Mouse (Mus musculus) limb, embryonic 13.5 days (tissue): ENCODE results near the gene Hs6st3. TPM values are rescaled to one million over a fixed set of nuclear protein-coding genes. Genes with fewer than 3 reads are reported as not detected.

Experiments
- ATAC-seq: fragments of 200-750 bp; cut with Nextera tagmentation; 2 replicates; pipeline ENCODE4 v1.8.0; 2017; ENCODE audit warnings: low read depth, moderate number of reproducible peaks, moderate TSS enrichment; ENCODE audit not compliant: low FRiP score
- H3K27ac ChIP-seq: fragments of 300-500 bp; sonication (generic); 2 replicates; pipeline ENCODE4 v1.5.1; 2015; ENCODE audit warnings: inconsistent platforms, mild to moderate bottlenecking, moderate library complexity
- H3K27me3 ChIP-seq: fragments of 300-500 bp; sonication (generic); 2 replicates; pipeline ENCODE4 v1.6.1; 2015; ENCODE audit warnings: mild to moderate bottlenecking, inconsistent platforms
- H3K36me3 ChIP-seq: fragments of 300-500 bp; sonication (generic); 2 replicates; pipeline ENCODE4 v1.6.1; 2015; ENCODE audit warnings: inconsistent platforms, mild to moderate bottlenecking, moderate library complexity
- H3K4me1 ChIP-seq: fragments of 300-500 bp; sonication (generic); 2 replicates; pipeline ENCODE4 v1.6.1; 2015; ENCODE audit warnings: inconsistent platforms
- H3K4me2 ChIP-seq: fragments of 300-500 bp; sonication (generic); replicated peaks from 2 replicates; pipeline ENCODE4 v1.6.1; 2015; ENCODE audit warnings: inconsistent platforms, mild to moderate bottlenecking, moderate library complexity
- H3K4me3 ChIP-seq: fragments of 300-500 bp; sonication (generic); 2 replicates; pipeline ENCODE4 v1.5.1; 2015; ENCODE audit warnings: moderate library complexity, mild to moderate bottlenecking, inconsistent platforms
- H3K9ac ChIP-seq: fragments of 300-500 bp; sonication (generic); 2 replicates; pipeline ENCODE4 v1.6.1; 2015; ENCODE audit warnings: mild to moderate bottlenecking, inconsistent platforms
- H3K9me3 ChIP-seq: fragments of 300-500 bp; sonication (generic); 2 replicates; pipeline ENCODE4 v1.6.1; 2016; ENCODE audit warnings: inconsistent platforms
- WGBS: fragments of 180-500 bp; shearing (Covaris S2); methylation state at CpG from one replicate; pipeline ENCODE4 v1.1.7; 2015; 5-methylcytosine and 5-hydroxymethylcytosine counted together
- polyA plus RNA-seq: library from polyadenylated mRNA; unstranded; fragments of >200 nt; fragmentation: Nextera tagmentation; extraction: Ambion mirVana; gene quantifications from 2 replicates; pipeline ENCODE4 v1.2.1, GENCODE M21; 2015

Hs6st3 gene
- polyA plus RNA-seq, 1 experiment from 2014 or later = 0.24 TPM

GRCm38 (mm10) chr14:119464883-119465282 lies 326.7 kb downstream of the Hs6st3 start:
- H3K36me3 ChIP-seq = no peaks in the 10 kb centered on the region
- WGBS = 98% methylated on average over 1 of the region's 1 CpGs
- ATAC-seq = no peak

GRCm38 (mm10) chr14:119466899-119467588 lies 328.9 kb downstream of the Hs6st3 start:
- WGBS = 58% methylated on average over 5 of the region's 5 CpGs

More at GRCm38 (mm10) chr14:119464883-119465282, 326.7 kb downstream of the Hs6st3 start:
- Histone ChIP-seq H3K4me3 (no peak overlapping the region), H3K9ac (no peak overlapping the region), H3K4me1 (no peaks in the 10 kb centered on the region), H3K27me3 (no peaks in the 10 kb centered on the region), H3K27ac (no peak overlapping the region), H3K4me2 (no peak overlapping the region), H3K9me3 (no peaks in the 10 kb centered on the region)

GRCm38 (mm10) chr14:119476582-119476981 lies 338.4 kb downstream of the Hs6st3 start:
- Histone ChIP-seq H3K4me2 (no peak overlapping the region), H3K27ac (no peak overlapping the region), H3K9ac (no peak overlapping the region), H3K4me1 (no peaks in the 10 kb centered on the region), H3K36me3 (no peaks in the 10 kb centered on the region), H3K9me3 (no peaks in the 10 kb centered on the region), H3K4me3 (no peak overlapping the region), H3K27me3 (no peaks in the 10 kb centered on the region)
- 93% methylated on average over 9 of the region's 9 CpGs for WGBS
- ATAC-seq = no peak

More at GRCm38 (mm10) chr14:119466899-119467588, 328.9 kb downstream of the Hs6st3 start:
- no peaks in the 10 kb centered on the region for H3K36me3 ChIP-seq
- no peak for ATAC-seq
- no peak overlapping the region for H3K4me3 ChIP-seq
- H3K9ac ChIP-seq = no peak overlapping the region
- H3K4me2 ChIP-seq = no peak overlapping the region
- no peak overlapping the region for H3K27ac ChIP-seq
- no peaks in the 10 kb centered on the region for H3K4me1 ChIP-seq
- no peaks in the 10 kb centered on the region for H3K9me3 ChIP-seq
- H3K27me3 ChIP-seq = no peaks in the 10 kb centered on the region

DNA sequence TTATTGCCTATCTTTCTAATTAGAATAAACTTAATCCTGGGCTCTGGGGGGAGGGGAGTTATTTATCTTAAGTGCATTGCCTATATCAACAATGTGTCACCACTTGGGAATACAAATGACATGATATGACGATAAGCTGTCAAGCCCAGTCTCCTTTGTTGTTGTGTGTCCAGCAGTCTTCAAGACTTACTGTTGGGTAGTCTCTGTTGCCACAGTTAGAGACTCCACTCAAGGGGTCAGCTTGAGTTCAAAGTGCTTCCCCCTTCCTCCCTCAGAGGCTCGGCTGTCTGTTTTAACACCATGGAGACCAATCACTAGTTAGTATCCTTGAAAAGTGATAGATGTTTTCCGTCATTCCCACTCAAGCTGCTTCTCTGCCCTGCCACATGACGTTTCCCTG lies 339.7 kb downstream of the Hs6st3 start:
- 66% methylated on average over 4 of the region's 4 CpGs for WGBS
- Histone ChIP-seq H3K9ac (no peak overlapping the region), H3K4me2 (no peak overlapping the region), H3K4me3 (no peak overlapping the region), H3K4me1 (no peaks in the 10 kb centered on the region), H3K36me3 (no peaks in the 10 kb centered on the region), H3K27me3 (no peaks in the 10 kb centered on the region), H3K27ac (no peak overlapping the region), H3K9me3 (no peaks in the 10 kb centered on the region)
- no peak for ATAC-seq

DNA sequence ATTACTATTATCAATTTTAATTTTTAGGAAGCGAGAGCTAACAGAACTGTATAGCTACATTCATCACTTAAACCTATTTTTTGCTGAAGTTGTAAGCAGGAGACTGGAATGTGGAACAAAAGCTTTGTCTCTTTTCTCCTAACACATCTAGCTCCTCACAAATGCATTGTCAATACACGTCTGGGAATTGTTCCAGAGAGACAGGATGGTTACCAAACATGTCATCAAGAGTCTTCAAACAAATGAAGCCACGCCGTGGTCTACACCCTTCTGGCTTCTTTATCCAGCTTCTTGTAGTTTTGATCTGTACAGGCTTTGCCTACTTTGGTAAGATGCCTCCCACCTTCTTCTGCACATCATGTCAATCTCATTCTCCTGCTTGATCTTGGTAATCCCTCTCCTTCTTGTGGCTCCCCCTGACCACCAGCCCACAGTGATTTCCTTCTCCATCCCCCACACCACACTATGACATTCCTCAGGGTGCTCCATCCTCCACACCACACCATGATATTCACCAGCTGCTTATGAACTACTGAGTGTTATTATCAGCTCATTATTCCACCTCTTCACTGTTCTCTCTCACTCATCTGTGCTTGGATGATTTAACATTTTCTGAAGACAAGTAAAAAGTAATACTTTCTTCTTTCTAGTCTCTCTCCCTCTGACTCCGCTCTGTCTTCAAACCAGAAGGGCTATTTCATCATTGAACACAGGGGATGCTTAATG lies 351.0 kb downstream of the Hs6st3 start:
- WGBS = 87% methylated on average over 5 of the region's 5 CpGs
- H3K9ac ChIP-seq = no peak overlapping the region
- no peak for ATAC-seq
- H3K27ac ChIP-seq = no peak overlapping the region
- no peak overlapping the region for H3K4me2 ChIP-seq
- no peaks in the 10 kb centered on the region for H3K9me3 ChIP-seq
- H3K27me3 ChIP-seq = no peaks in the 10 kb centered on the region
- no peaks in the 10 kb centered on the region for H3K36me3 ChIP-seq
- no peaks in the 10 kb centered on the region for H3K4me1 ChIP-seq
- H3K4me3 ChIP-seq = no peak overlapping the region

GRCm38 (mm10) chr14:119520632-119521031 lies 382.5 kb downstream of the Hs6st3 start:
- Histone ChIP-seq H3K9ac (no peak overlapping the region), H3K4me1 (no peaks in the 10 kb centered on the region), H3K27ac (no peak overlapping the region), H3K4me2 (no peak overlapping the region), H3K4me3 (no peak overlapping the region), H3K9me3 (no peaks in the 10 kb centered on the region), H3K27me3 (no peaks in the 10 kb centered on the region), H3K36me3 (no peaks in the 10 kb centered on the region)
- WGBS = 77% methylated on average over 5 of the region's 5 CpGs
- ATAC-seq = no peak

- WGBS = 89% methylated on average over 1 of the region's 1 CpGs
- Histone ChIP-seq H3K4me2 (no peak overlapping the region), H3K27me3 (no peaks in the 10 kb centered on the region), H3K4me1 (no peaks in the 10 kb centered on the region), H3K36me3 (no peaks in the 10 kb centered on the region), H3K9ac (no peak overlapping the region), H3K9me3 (no peaks in the 10 kb centered on the region), H3K27ac (no peak overlapping the region), H3K4me3 (no peak overlapping the region)
- no peak for ATAC-seq
These were observed 382.9 kb downstream of the Hs6st3 start for GRCm38 (mm10) chr14:119521056-119521455.

DNA sequence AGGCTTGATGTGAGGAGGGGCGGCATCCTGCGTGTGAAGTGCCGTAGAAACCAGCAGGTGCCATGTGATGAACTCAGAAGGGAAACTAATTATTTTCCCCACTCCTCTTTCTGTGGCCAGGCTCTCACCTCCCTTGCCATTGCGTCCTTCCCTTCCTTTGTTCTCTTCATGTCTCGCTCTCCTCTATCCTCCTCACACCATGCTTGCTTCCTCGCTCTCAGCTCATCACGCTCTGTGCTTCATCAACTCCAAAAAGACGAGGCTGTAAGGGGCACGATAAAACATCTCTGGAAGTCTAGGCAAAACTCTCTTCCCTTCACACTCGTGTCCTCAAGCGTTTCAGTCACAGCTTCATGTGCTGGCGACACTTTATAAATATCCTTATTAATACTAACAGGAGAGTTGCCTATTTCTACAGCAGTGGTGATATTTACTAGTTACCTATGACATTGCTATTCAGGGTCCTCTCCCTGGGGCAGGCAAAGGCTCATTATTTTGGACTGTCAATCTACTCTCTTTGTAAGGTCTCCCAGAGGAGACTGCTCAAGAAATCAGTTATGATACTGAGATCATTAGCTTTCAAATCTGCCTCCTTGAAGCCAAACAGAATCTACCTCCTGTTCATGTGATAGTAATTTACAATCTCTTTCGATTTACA lies 394.9 kb downstream of the Hs6st3 start:
- ATAC-seq = no peak
- Histone ChIP-seq H3K27ac (no peak overlapping the region), H3K9me3 (no peaks in the 10 kb centered on the region), H3K36me3 (no peaks in the 10 kb centered on the region), H3K9ac (no peak overlapping the region), H3K4me3 (no peak overlapping the region), H3K4me2 (no peak overlapping the region), H3K4me1 (peaks cover 8% of the 10 kb centered on the region; the same call in 1 of the 2 replicates), H3K27me3 (no peaks in the 10 kb centered on the region)
- WGBS = 73% methylated on average over 13 of the region's 13 CpGs

GRCm38 (mm10) chr14:119540505-119540904 lies 402.4 kb downstream of the Hs6st3 start:
- H3K4me3 ChIP-seq = no peak overlapping the region
- WGBS = 87% methylated on average over 5 of the region's 5 CpGs
- no peak overlapping the region for H3K4me2 ChIP-seq
- H3K36me3 ChIP-seq = no peaks in the 10 kb centered on the region
- H3K4me1 ChIP-seq = no peaks in the 10 kb centered on the region
- H3K9ac ChIP-seq = no peak overlapping the region
- H3K27ac ChIP-seq = no peak overlapping the region
- no peaks in the 10 kb centered on the region for H3K27me3 ChIP-seq
- ATAC-seq = no peak
- no peaks in the 10 kb centered on the region for H3K9me3 ChIP-seq

DNA sequence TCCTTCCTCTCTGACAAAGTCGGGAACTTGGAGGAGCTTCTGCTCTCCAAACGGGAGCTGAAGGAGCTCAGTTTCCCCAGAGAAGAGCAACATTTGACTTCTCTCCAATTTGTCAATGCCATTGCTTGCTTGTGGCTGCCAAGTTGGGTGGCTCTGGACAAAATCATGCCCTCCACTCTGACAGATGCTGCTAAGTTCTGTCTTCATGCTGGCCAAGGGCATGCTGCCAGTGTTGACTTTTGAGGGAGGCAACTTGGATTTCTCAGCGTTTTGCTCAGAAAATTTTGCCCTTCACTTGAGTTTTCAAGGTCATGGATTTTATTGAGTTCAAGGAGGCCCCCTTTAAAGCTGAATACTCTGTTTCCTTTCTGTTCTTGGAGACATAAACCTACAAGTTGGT lies 406.5 kb downstream of the Hs6st3 start:
- H3K4me3 ChIP-seq = no peak overlapping the region
- no peak overlapping the region for H3K4me2 ChIP-seq
- no peak overlapping the region for H3K27ac ChIP-seq
- no peak overlapping the region for H3K9ac ChIP-seq
- no peaks in the 10 kb centered on the region for H3K27me3 ChIP-seq
- no peaks in the 10 kb centered on the region for H3K36me3 ChIP-seq
- no peak for ATAC-seq
- H3K9me3 ChIP-seq = no peaks in the 10 kb centered on the region
- no peaks in the 10 kb centered on the region for H3K4me1 ChIP-seq
- WGBS = 75% methylated on average over 3 of the region's 3 CpGs

DNA sequence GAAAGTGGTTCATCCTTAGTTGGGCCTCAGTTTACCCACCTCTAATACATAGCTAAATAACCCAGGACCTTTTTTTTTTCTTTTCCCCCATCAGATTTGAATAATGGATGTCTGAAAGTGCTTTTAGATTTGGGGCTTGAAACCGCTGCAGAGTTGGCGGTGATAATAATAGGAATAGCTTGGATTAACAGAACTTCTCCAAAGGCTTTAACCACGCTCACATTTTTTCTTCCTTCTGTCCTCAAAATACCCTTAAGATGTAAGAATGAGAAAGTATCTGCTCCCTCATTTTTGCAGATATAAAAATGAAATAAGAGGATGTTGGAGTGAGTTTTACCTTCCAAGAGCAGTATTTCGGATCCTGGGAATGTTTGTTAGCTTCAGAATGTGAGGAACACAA lies 420.2 kb downstream of the Hs6st3 start:
- no peak overlapping the region for H3K4me2 ChIP-seq
- no peak overlapping the region for H3K27ac ChIP-seq
- no peaks in the 10 kb centered on the region for H3K36me3 ChIP-seq
- no peaks in the 10 kb centered on the region for H3K27me3 ChIP-seq
- no peaks in the 10 kb centered on the region for H3K4me1 ChIP-seq
- no peaks in the 10 kb centered on the region for H3K9me3 ChIP-seq
- WGBS = 93% methylated on average over 4 of the region's 4 CpGs
- no peak for ATAC-seq
- no peak overlapping the region for H3K4me3 ChIP-seq
- H3K9ac ChIP-seq = no peak overlapping the region

- H3K9me3 ChIP-seq = no peaks in the 10 kb centered on the region
- ATAC-seq = peak; percentile 28; the same call in 1 of the 2 replicates
- H3K4me2 ChIP-seq = no peak overlapping the region
- peaks cover 15% of the 10 kb centered on the region for H3K4me1 ChIP-seq
- no peaks in the 10 kb centered on the region for H3K36me3 ChIP-seq
- no peak overlapping the region for H3K9ac ChIP-seq
- peaks cover 9% of the 10 kb centered on the region; the same call in 1 of the 2 replicates for H3K27me3 ChIP-seq
- H3K27ac ChIP-seq = no peak overlapping the region
- no peak overlapping the region for H3K4me3 ChIP-seq
- WGBS = 13% methylated on average over 10 of the region's 10 CpGs
These were observed 443.9 kb downstream of the Hs6st3 start for GRCm38 (mm10) chr14:119582039-119582508.
